Mouse (Mus musculus): Measurements from ENCODE around the gene Chaf1a.

Gene Chaf1a

GRCm38 (mm10) chr17:56119981-56120880, 80.0 kb downstream of the Chaf1a start:
- DNase-seq (ENCODE audit: low spot score) = no peak

GRCm38 (mm10) chr17:56121826-56122225, 81.6 kb downstream of the Chaf1a start, which contains the start of gene Lrg1:
Lrg1 (minus strand) TSS chr17:56122001.
- no peak for DNase-seq (ENCODE audit: low spot score)
